Mouse (Mus musculus) neural tube, postnatal 0 days (tissue): Measurements from ENCODE around the gene Gm8113. TPM values are rescaled to one million over a fixed set of nuclear protein-coding genes. Genes with fewer than 3 reads are reported as not detected.

Experiments used
- polyA plus RNA-seq: library from polyadenylated mRNA; unstranded; fragments of >200 nt; fragmentation: Nextera tagmentation; extraction: Ambion mirVana; gene quantifications from 2 replicates; pipeline ENCODE4 v1.2.1, GENCODE M21; 2015

Gene Gm8113
- 2.9 and 3.2 TPM in 2 replicates for polyA plus RNA-seq

DNA sequence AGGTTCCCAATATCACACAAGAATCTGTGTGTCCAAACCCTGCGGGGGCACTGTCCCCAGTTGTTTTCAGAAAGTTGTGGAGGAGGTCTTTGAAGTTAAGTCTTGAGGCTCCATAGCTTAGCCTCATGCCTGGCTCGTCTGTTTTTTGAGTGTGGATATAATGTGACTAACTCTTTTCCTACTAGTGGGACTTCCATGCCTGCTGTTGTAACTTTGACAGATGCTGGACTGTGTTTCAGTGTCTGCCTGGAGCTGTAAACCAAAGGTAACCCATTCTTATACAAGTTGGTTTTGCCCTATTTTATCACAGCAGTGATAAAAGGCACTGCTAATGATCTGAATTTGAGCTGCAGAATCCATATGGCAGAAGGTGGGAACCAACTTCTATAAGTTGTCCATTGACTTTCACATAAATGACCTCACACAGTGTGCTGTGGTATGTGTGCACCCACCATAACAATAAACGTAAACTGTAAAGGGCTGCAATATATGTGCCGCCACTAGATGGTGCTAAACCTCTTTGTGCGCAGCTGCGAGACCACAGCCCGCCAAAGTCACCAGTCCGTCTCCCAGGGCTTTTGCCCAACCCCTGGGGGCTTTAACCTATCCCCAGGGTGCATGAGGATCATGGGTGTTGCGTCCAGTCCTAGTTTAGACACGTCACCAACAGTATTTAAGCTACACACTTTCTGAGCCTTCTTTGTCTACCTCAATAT lies at the start of gene Gm8113:
Gm8113 (plus strand) TSS at position 703 of the 716 bp plus-strand sequence.

DNA sequence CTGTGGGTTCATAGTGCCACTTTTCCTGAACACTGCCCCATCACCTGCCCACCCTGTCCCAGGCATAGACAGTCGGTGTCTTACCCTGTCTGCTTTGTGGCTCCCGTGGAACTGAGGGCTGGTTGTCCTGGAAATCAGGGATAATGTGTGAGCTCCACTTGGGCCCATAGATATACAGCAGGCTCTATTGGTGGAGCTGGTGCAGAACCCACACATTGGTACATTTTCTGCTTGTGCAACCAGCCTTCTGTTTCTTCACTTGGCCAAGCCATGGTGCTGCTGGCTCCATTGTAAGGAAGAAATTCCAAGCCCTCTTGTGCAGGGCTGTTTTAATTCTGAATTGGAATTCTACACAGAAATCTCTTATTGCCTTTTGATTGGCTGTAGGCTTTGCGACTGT lies 49.8 kb upstream of the Gm8113 start, which contains the start of gene Ear1:
Ear1 (minus strand) TSS at position 101 of the 400 bp plus-strand sequence.

DNA sequence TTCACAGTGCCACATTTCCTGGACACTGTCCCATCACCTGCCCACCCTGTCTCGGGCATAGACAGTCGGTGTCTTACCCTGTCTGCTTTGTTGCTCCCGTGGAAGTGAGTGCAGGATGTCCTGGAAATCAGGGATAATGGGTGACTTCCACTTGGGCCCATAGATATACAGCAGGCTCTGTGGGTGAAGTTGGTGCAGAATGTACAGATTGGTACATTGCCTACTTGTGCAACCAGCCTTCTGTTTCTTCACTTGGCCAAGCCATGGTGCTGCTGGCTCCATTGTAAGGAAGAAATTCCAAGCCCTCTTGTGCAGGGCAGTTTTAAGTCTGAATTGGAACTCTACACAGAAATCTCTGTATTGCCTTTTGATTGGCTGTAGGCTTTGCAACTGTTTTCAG lies 1.7 kb upstream of the Gm8113 start, which contains the start of gene Ear10:
Ear10 (minus strand) TSS at position 101 of the 400 bp plus-strand sequence.

DNA sequence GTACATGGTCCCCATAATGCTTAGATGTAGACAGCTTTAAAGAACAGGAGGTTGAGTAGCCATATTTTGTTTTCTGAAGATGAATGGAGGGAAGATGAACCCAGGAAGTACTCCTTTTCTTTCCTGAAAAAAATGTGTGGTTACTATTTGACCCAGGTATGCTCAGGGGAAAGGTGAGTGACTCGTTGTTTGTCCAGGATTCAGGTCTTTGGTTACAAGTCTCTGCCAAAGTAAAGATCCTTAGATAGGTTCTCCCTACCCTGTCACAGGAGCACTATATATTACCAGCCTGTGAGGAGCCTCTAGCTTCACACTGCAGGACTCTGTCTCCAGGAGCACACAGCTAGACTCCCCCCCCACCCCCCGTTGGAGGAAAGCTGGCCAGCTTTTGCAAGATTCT lies 31.6 kb downstream of the Gm8113 start, which contains the start of gene Ang5:
Ang5 (plus strand) TSS at position 301 of the 400 bp plus-strand sequence.

Other genes with a start within 250 kb of the Gm8113 start
- not detected in 2 replicates for gene Gm8165, start 248.2 kb upstream of the Gm8113 start, polyA plus RNA-seq
- 0.72 and 1.2 TPM in 2 replicates for gene Gm7324, start 227.6 kb upstream of the Gm8113 start, polyA plus RNA-seq
- not detected in 2 replicates for gene Gm16506, start 197.9 kb upstream of the Gm8113 start, polyA plus RNA-seq
- not detected in 2 replicates for gene Gm6526, start 177.5 kb upstream of the Gm8113 start, polyA plus RNA-seq
- not detected in 2 replicates for gene Gm8180, start 140.6 kb upstream of the Gm8113 start, polyA plus RNA-seq
- gene Ear1, start 49.9 kb upstream of the Gm8113 start, polyA plus RNA-seq = not detected in 2 replicates
- not detected in 2 replicates for gene Ear10, start 1.8 kb upstream of the Gm8113 start, polyA plus RNA-seq
- not detected in 2 replicates for gene Ang5, start 31.7 kb downstream of the Gm8113 start, polyA plus RNA-seq
- not detected in 2 replicates for gene Ang6, start 76.9 kb downstream of the Gm8113 start, polyA plus RNA-seq
- not detected in 2 replicates for gene Ear2, start 177.3 kb downstream of the Gm8113 start, polyA plus RNA-seq
- not detected in 2 replicates for gene Gm3327, start 198.5 kb downstream of the Gm8113 start, polyA plus RNA-seq